Mouse (Mus musculus): ENCODE results near the gene Spcs1.

Spcs1 gene

GRCm38 (mm10) chr14:31001307-31002205, at the start of gene Spcs1, which contains the start of gene Glt8d1:
Gene Spcs1, minus strand, starts transcription at chr14:31001672.
Gene Glt8d1, plus strand, starts transcription at chr14:31001400.
- DNase-seq (ENCODE audit: low read depth, low spot score): peak; percentile 87

- no peak for DNase-seq (ENCODE audit: low read depth, low spot score)
Measured at GRCm38 (mm10) chr14:31045817-31046216, 44.3 kb upstream of the Spcs1 start.

- no peak for DNase-seq (ENCODE audit: low read depth, low spot score)
Measured at GRCm38 (mm10) chr14:31045296-31045695, 43.8 kb upstream of the Spcs1 start.

GRCm38 (mm10) chr14:31025785-31026184, 24.3 kb upstream of the Spcs1 start:
- peak; percentile 79 for DNase-seq (ENCODE audit: low read depth, low spot score)

- DNase-seq (ENCODE audit: low read depth, low spot score): no peak
Measured at GRCm38 (mm10) chr14:31022579-31022978, 21.1 kb upstream of the Spcs1 start.

GRCm38 (mm10) chr14:31019331-31020205, 18.1 kb upstream of the Spcs1 start:
- peak; percentile 73 for DNase-seq (ENCODE audit: low read depth, low spot score)

- DNase-seq (ENCODE audit: low read depth, low spot score): peak; percentile 96
Measured at GRCm38 (mm10) chr14:31018860-31019291, 17.4 kb upstream of the Spcs1 start, which contains the start of the genes Pbrm1 and Gnl3. Gene Pbrm1, plus strand, starts transcription at chr14:31019138. Gene Gnl3, minus strand, starts transcription at chr14:31019152.

- peak; percentile 79 for DNase-seq (ENCODE audit: low read depth, low spot score)
Measured at GRCm38 (mm10) chr14:31017854-31018253, 16.4 kb upstream of the Spcs1 start.

- DNase-seq (ENCODE audit: low read depth, low spot score): no peak
Measured at GRCm38 (mm10) chr14:31016063-31016462, 14.6 kb upstream of the Spcs1 start.

GRCm38 (mm10) chr14:31013928-31014327, 12.5 kb upstream of the Spcs1 start:
- no peak for DNase-seq (ENCODE audit: low read depth, low spot score)

- no peak for DNase-seq (ENCODE audit: low read depth, low spot score)
Measured at GRCm38 (mm10) chr14:31011588-31011987, 10.1 kb upstream of the Spcs1 start.

- DNase-seq (ENCODE audit: low read depth, low spot score): no peak
Measured at GRCm38 (mm10) chr14:31006779-31007178, 5.3 kb upstream of the Spcs1 start.

GRCm38 (mm10) chr14:31004527-31004926, 3.1 kb upstream of the Spcs1 start:
- no peak for DNase-seq (ENCODE audit: low read depth, low spot score)

- no peak for DNase-seq (ENCODE audit: low read depth, low spot score)
Measured at GRCm38 (mm10) chr14:31000816-31001306, 611 bp downstream of the Spcs1 start.

- no peak for DNase-seq (ENCODE audit: low read depth, low spot score)
Measured at GRCm38 (mm10) chr14:31000356-31000755, 1.1 kb downstream of the Spcs1 start.

GRCm38 (mm10) chr14:30996417-30996816, 5.1 kb downstream of the Spcs1 start:
- DNase-seq (ENCODE audit: low read depth, low spot score): no peak

- no peak for DNase-seq (ENCODE audit: low read depth, low spot score)
Measured at GRCm38 (mm10) chr14:30976222-30976621, 25.2 kb downstream of the Spcs1 start.

GRCm38 (mm10) chr14:30974204-30974603, 27.3 kb downstream of the Spcs1 start:
- no peak for DNase-seq (ENCODE audit: low read depth, low spot score)

GRCm38 (mm10) chr14:30960366-30960765, 41.1 kb downstream of the Spcs1 start:
- no peak for DNase-seq (ENCODE audit: low read depth, low spot score)

- no peak for DNase-seq (ENCODE audit: low read depth, low spot score)
Measured at GRCm38 (mm10) chr14:30959031-30959430, 42.4 kb downstream of the Spcs1 start.

- no peak for DNase-seq (ENCODE audit: low read depth, low spot score)
Measured at GRCm38 (mm10) chr14:30958517-30958916, 43.0 kb downstream of the Spcs1 start.
